Mouse (Mus musculus): ENCODE results near the gene Sf3b1. TPM values are rescaled to one million over a fixed set of nuclear protein-coding genes. Genes with fewer than 3 reads are reported as not detected.
"Not testable (repeated sequence)": the region's sequence is repeated elsewhere in the genome, so short reads cannot be mapped to it uniquely, and the experiment has no call there.

The Sf3b1 gene
- total RNA-seq, 2 experiments from 2014 or later: 157 to 174 TPM

GRCm38 (mm10) chr1:55031026-55031779 lies 3.9 kb upstream of the Sf3b1 start:
- intact Hi-C loops (cut with DNase I): no loop called here
- no peak for DNase-seq (ENCODE audit: extremely low spot score in 1 of 2, low spot score in 2 of 2)

- DNase-seq (ENCODE audit: extremely low spot score in 1 of 2, low spot score in 2 of 2): no peak
- intact Hi-C loops (cut with DNase I): no loop called here
Measured at GRCm38 (mm10) chr1:55029446-55029845, 2.2 kb upstream of the Sf3b1 start.

- intact Hi-C loops (cut with DNase I): no loop called here
- DNase-seq (ENCODE audit: extremely low spot score in 1 of 2, low spot score in 2 of 2): no peak
Measured at GRCm38 (mm10) chr1:55028512-55029249, 1.4 kb upstream of the Sf3b1 start.

GRCm38 (mm10) chr1:55027966-55028365 lies 685 bp upstream of the Sf3b1 start:
- intact Hi-C loops (cut with DNase I): loop anchor here (2.0 kb wide), 1 partner anchor 25 kb away; the partner anchor contains the start of gene Coq10b
- DNase-seq (ENCODE audit: extremely low spot score in 1 of 2, low spot score in 2 of 2): no peak

- DNase-seq (ENCODE audit: extremely low spot score in 1 of 2, low spot score in 2 of 2): peak; percentile 13 to 58
- intact Hi-C loops (cut with DNase I): loop anchor here (2.0 kb wide), 1 partner anchor 26 kb away; the partner anchor contains the start of gene Coq10b
Measured at GRCm38 (mm10) chr1:55026444-55027252, 633 bp downstream of the Sf3b1 start.

GRCm38 (mm10) chr1:55025656-55026430 lies 1.4 kb downstream of the Sf3b1 start:
- peak in 1 of 2 experiments; percentile 5 for DNase-seq (ENCODE audit: extremely low spot score in 1 of 2, low spot score in 2 of 2)
- intact Hi-C loops (cut with DNase I): loop anchor here (2.0 kb wide), 1 partner anchor 27 kb away; the partner anchor contains the start of gene Coq10b

GRCm38 (mm10) chr1:55021907-55022306 lies 5.4 kb downstream of the Sf3b1 start:
- intact Hi-C loops (cut with DNase I): no loop called here

GRCm38 (mm10) chr1:55012513-55012912 lies 14.8 kb downstream of the Sf3b1 start:
- no peak for DNase-seq (ENCODE audit: extremely low spot score in 1 of 2, low spot score in 2 of 2)
- intact Hi-C loops (cut with DNase I): loop anchor here (5.0 kb wide), 2 partner anchors 75 to 585 kb away; partner anchors contain the start of genes Hspd1 and Hspe1

More at GRCm38 (mm10) chr1:55021907-55022306, 5.4 kb downstream of the Sf3b1 start:
- DNase-seq (ENCODE audit: extremely low spot score in 1 of 2, low spot score in 2 of 2): no peak

GRCm38 (mm10) chr1:55008313-55008712 lies 19.0 kb downstream of the Sf3b1 start:
- intact Hi-C loops (cut with DNase I); DNase-seq (ENCODE audit: extremely low spot score in 1 of 2, low spot score in 2 of 2): not testable (repeated sequence)

GRCm38 (mm10) chr1:54993581-54993980 lies 33.7 kb downstream of the Sf3b1 start:
- no peak for DNase-seq (ENCODE audit: extremely low spot score in 1 of 2, low spot score in 2 of 2)
- intact Hi-C loops (cut with DNase I): loop anchor here (10.0 kb wide), 1 partner anchor 439 kb away; the partner anchor contains the start of gene Pgap1

- intact Hi-C loops (cut with DNase I): no loop called here
- DNase-seq (ENCODE audit: extremely low spot score in 1 of 2, low spot score in 2 of 2): no peak
Measured at GRCm38 (mm10) chr1:54986248-54986647, 41.0 kb downstream of the Sf3b1 start.

- intact Hi-C loops (cut with DNase I): no loop called here
- no peak for DNase-seq (ENCODE audit: extremely low spot score in 1 of 2, low spot score in 2 of 2)
Measured at GRCm38 (mm10) chr1:54985831-54986230, 41.5 kb downstream of the Sf3b1 start.

GRCm38 (mm10) chr1:54984154-54984553 lies 43.1 kb downstream of the Sf3b1 start:
- no peak for DNase-seq (ENCODE audit: extremely low spot score in 1 of 2, low spot score in 2 of 2)
- intact Hi-C loops (cut with DNase I): no loop called here

GRCm38 (mm10) chr1:54983339-54983738 lies 43.9 kb downstream of the Sf3b1 start:
- intact Hi-C loops (cut with DNase I): no loop called here
- DNase-seq (ENCODE audit: extremely low spot score in 1 of 2, low spot score in 2 of 2): no peak

GRCm38 (mm10) chr1:54982636-54983035 lies 44.6 kb downstream of the Sf3b1 start:
- no peak for DNase-seq (ENCODE audit: extremely low spot score in 1 of 2, low spot score in 2 of 2)
- intact Hi-C loops (cut with DNase I): no loop called here

- DNase-seq (ENCODE audit: extremely low spot score in 1 of 2, low spot score in 2 of 2): peak in 1 of 2 experiments; percentile 20
Measured at GRCm38 (mm10) chr1:54979226-54979984, 47.9 kb downstream of the Sf3b1 start.

GRCm38 (mm10) chr1:54971687-54972404 lies 55.4 kb downstream of the Sf3b1 start:
- intact Hi-C loops (cut with DNase I): loop anchor here (10.0 kb wide), 1 partner anchor 217 kb away; no protein-coding TSS in a partner anchor
- DNase-seq (ENCODE audit: extremely low spot score in 1 of 2, low spot score in 2 of 2): no peak

More at GRCm38 (mm10) chr1:54979226-54979984, 47.9 kb downstream of the Sf3b1 start:
- intact Hi-C loops (cut with DNase I): loop anchor here (5.0 to 10.0 kb wide), 3 partner anchors 147 to 312 kb away; no protein-coding TSS in a partner anchor
